Mouse (Mus musculus): ENCODE measurements around the gene Rgl1.
"Not testable (repeated sequence)": the region's sequence is repeated elsewhere in the genome, so short reads cannot be mapped to it uniquely, and the experiment has no call there.

Rgl1 gene

GRCm38 (mm10) chr1:152784620-152785019 is 18.5 kb upstream of the Rgl1 start:
- DNase-seq: no peak

GRCm38 (mm10) chr1:152779071-152779737 is 13.1 kb upstream of the Rgl1 start:
- peak; percentile 87 for DNase-seq

- not testable (repeated sequence) for DNase-seq
These were observed 8.4 kb upstream of the Rgl1 start for GRCm38 (mm10) chr1:152774601-152775000.

GRCm38 (mm10) chr1:152771016-152771415 is 4.9 kb upstream of the Rgl1 start:
- no peak for DNase-seq

GRCm38 (mm10) chr1:152767749-152768488 is 1.8 kb upstream of the Rgl1 start:
- DNase-seq: peak; percentile 87

GRCm38 (mm10) chr1:152766804-152767748 is 925 bp upstream of the Rgl1 start:
- peak; percentile 32 for DNase-seq

- no peak for DNase-seq
These were observed 4.4 kb downstream of the Rgl1 start for GRCm38 (mm10) chr1:152761791-152762190.

- DNase-seq: no peak
These were observed 15.7 kb downstream of the Rgl1 start, which contains the start of gene Apobec4 for GRCm38 (mm10) chr1:152750312-152750965. Apobec4 (plus strand) TSS chr1:152750551.

GRCm38 (mm10) chr1:152749276-152749675 is 16.9 kb downstream of the Rgl1 start:
- DNase-seq: peak; percentile 9

- peak; percentile 92 for DNase-seq
These were observed 19.7 kb downstream of the Rgl1 start for GRCm38 (mm10) chr1:152746426-152746825.

- DNase-seq: no peak
These were observed 22.9 kb downstream of the Rgl1 start for GRCm38 (mm10) chr1:152743095-152743826.

- no peak for DNase-seq
These were observed 26.8 kb downstream of the Rgl1 start for GRCm38 (mm10) chr1:152739374-152739773.

GRCm38 (mm10) chr1:152738793-152739192 is 27.4 kb downstream of the Rgl1 start:
- DNase-seq: no peak

GRCm38 (mm10) chr1:152727604-152728236 is 38.4 kb downstream of the Rgl1 start:
- DNase-seq: peak; percentile 20

- no peak for DNase-seq
These were observed 40.1 kb downstream of the Rgl1 start for GRCm38 (mm10) chr1:152726095-152726494.

- no peak for DNase-seq
These were observed 41.9 kb downstream of the Rgl1 start for GRCm38 (mm10) chr1:152724286-152724685.

GRCm38 (mm10) chr1:152721535-152722198 is 44.5 kb downstream of the Rgl1 start:
- no peak for DNase-seq

GRCm38 (mm10) chr1:152720969-152721368 is 45.2 kb downstream of the Rgl1 start:
- DNase-seq: no peak

GRCm38 (mm10) chr1:152718200-152718599 is 48.0 kb downstream of the Rgl1 start:
- DNase-seq: no peak

GRCm38 (mm10) chr1:152717329-152717728 is 48.8 kb downstream of the Rgl1 start:
- no peak for DNase-seq

- no peak for DNase-seq
These were observed 51.7 kb downstream of the Rgl1 start for GRCm38 (mm10) chr1:152714405-152714804.
